Mouse (Mus musculus) heart, postnatal 0 days (tissue): Measurements from ENCODE around the gene Pid1. TPM values are rescaled to one million over a fixed set of nuclear protein-coding genes. Genes with fewer than 3 reads are reported as not detected.
A peak's percentile ranks its signal among the peaks of the same experiment; 100 is the strongest.

Source experiments
- ATAC-seq: fragments of 200-750 bp; cut with Nextera tagmentation; 2 replicates; pipeline ENCODE4 v1.8.0; 2017; ENCODE audit warnings: low read depth, moderate number of reproducible peaks, moderate library complexity; ENCODE audit not compliant: insufficient read depth
- DNase-seq: peaks from one replicate; pipeline ENCODE4 v3.0.0-alpha.2; 2016; ENCODE audit warnings: low spot score
- H3K27ac ChIP-seq: fragments of 300-500 bp; sonication (generic); 2 replicates; pipeline ENCODE4 v1.5.1; 2014; ENCODE audit warnings: low read depth, mild to moderate bottlenecking
- H3K27me3 ChIP-seq: fragments of 300-500 bp; sonication (generic); 2 replicates; pipeline ENCODE4 v1.6.1; 2014; ENCODE audit warnings: low read length, mixed read lengths; ENCODE audit not compliant: control insufficient read depth, insufficient read depth
- H3K36me3 ChIP-seq: fragments of 300-500 bp; sonication (generic); replicated peaks from 2 replicates; pipeline ENCODE4 v1.6.1; 2014; ENCODE audit warnings: low read length, mixed read lengths; ENCODE audit not compliant: control insufficient read depth, insufficient read depth
- H3K4me1 ChIP-seq: fragments of 300-500 bp; sonication (generic); 2 replicates; pipeline ENCODE4 v1.6.1; 2014; ENCODE audit warnings: antibody characterized with exemption; ENCODE audit not compliant: control insufficient read depth, insufficient read depth
- H3K4me2 ChIP-seq: fragments of 300-500 bp; sonication (generic); 2 replicates; pipeline ENCODE4 v1.6.1; 2014; ENCODE audit warnings: low read depth, mild to moderate bottlenecking, low read length, moderate library complexity
- H3K4me3 ChIP-seq: fragments of 300-500 bp; sonication (generic); 2 replicates; pipeline ENCODE4 v1.5.1; 2014; ENCODE audit warnings: low read depth, low read length
- H3K9ac ChIP-seq: fragments of 300-500 bp; sonication (generic); replicated peaks from 2 replicates; pipeline ENCODE4 v1.6.1; 2014; ENCODE audit warnings: low read depth, low read length, mixed read lengths
- H3K9me3 ChIP-seq: fragments of 300-500 bp; sonication (generic); replicated peaks from 2 replicates; pipeline ENCODE4 v1.6.1; 2016; ENCODE audit warnings: low read length; ENCODE audit not compliant: control insufficient read depth
- CTCF ChIP-seq: IDR thresholded peaks from 2 replicates; pipeline ENCODE4 v1.5.1; 2016; ENCODE audit warnings: antibody characterized with exemption, control low read depth, low read depth
- EP300 ChIP-seq: IDR thresholded peaks from 2 replicates; pipeline ENCODE4 v1.6.1; 2016; ENCODE audit warnings: antibody characterized with exemption, low read depth
- WGBS: fragments of 180-500 bp; shearing (Covaris S2); extraction: QIAGEN DNeasy Blood & Tissue Kit; methylation state at CpG from one replicate; pipeline ENCODE4 v1.1.7; 2014; 5-methylcytosine and 5-hydroxymethylcytosine counted together
- polyA plus RNA-seq: library from polyadenylated mRNA; unstranded; fragments of >200 nt; fragmentation: Nextera tagmentation; extraction: Ambion mirVana; gene quantifications from 2 replicates; pipeline ENCODE4 v1.2.1, GENCODE M21; 2015
- total RNA-seq: library from RNA; depleted of rRNA; stranded (reverse); fragments of >200 nt; gene quantifications from 2 replicates; pipeline ENCODE4 v1.2.3, GENCODE M21; 2014; ENCODE audit warnings: low replicate concordance

The Pid1 gene
- total and polyA plus RNA-seq, 2 experiments from 2014 or later = 4.0 to 6.6 TPM

DNA sequence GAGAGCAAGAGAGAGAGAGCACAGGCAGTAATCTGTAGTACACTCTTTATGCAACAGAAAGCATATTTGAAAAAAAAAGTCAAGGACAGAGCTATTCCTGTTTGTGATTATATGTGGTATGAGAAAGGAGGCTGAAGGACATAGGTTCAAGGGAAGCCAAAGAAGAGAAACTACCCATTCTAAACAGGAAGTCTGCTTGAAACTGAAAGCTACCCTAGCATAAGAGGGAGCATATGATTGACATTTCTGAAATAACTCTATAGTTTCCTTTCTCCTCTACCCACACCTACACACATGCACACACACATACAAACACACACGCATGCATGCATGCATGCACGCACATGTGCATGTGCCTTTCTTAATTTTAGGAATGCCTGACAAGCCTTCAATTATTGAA is 123.8 kb downstream of the Pid1 start:
- no peaks in the 10 kb centered on the region for H3K9me3 ChIP-seq
- DNase-seq = no peak
- no peak for ATAC-seq
- no peak overlapping the region for H3K4me3 ChIP-seq
- H3K36me3 ChIP-seq = no peaks in the 10 kb centered on the region
- no peak for TF ChIP-seq CTCF
- no peak for TF ChIP-seq EP300
- no peak overlapping the region for H3K27ac ChIP-seq
- WGBS = 93% methylated on average over 2 of the region's 2 CpGs
- H3K27me3 ChIP-seq = no peaks in the 10 kb centered on the region
- no peak overlapping the region for H3K9ac ChIP-seq
- H3K4me2 ChIP-seq = no peak overlapping the region
- no peaks in the 10 kb centered on the region for H3K4me1 ChIP-seq

DNA sequence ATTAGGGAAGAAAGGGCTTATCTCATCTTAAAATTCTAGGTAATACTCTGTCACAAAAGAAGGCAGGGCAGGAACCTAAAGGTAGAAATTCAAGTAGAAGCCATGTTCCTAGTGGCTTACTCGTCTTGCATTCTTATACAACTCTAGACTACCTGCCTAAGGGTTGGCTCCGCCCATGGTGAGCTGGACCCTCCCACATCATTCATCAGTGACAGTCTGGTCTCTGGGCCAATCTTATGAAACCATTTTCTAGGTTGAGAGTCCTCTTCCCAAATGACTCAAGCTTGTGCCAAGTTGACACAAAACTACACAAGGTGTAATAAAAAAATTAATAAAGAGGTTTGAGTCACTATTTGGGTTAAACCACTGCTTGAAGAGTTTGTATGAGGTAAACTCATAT is 133.5 kb downstream of the Pid1 start:
- WGBS = 64% methylated on average over 2 of the region's 2 CpGs
- Histone ChIP-seq H3K9me3 (no peaks in the 10 kb centered on the region), H3K4me2 (no peak overlapping the region), H3K27ac (no peak overlapping the region), H3K4me1 (no peaks in the 10 kb centered on the region), H3K36me3 (no peaks in the 10 kb centered on the region), H3K9ac (no peak overlapping the region), H3K4me3 (no peak overlapping the region), H3K27me3 (no peaks in the 10 kb centered on the region)
- DNase-seq = no peak
- no peak for TF ChIP-seq EP300
- TF ChIP-seq CTCF = no peak
- no peak for ATAC-seq

DNA sequence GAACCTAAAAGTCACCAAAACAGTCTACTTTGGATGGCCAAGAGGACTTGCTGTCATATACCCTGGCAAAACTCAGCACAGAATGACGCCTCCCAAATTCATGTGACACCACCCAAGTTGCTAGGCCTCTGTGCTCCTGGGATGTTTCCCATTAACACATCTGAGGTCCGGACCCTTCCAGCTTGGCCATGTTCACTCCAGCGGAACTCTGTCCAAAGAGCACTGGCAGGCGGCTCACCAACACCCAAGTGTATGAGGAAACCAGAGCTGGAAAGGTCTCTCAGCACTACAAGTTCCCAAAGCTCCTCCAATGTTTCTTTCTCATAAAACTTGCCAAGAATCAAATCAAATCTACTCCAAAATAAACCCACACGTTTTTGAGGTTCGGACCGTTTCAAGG is 138.4 kb downstream of the Pid1 start:
- Histone ChIP-seq H3K4me2 (no peak overlapping the region), H3K4me1 (no peaks in the 10 kb centered on the region), H3K9me3 (no peaks in the 10 kb centered on the region), H3K9ac (no peak overlapping the region), H3K27ac (no peak overlapping the region), H3K4me3 (no peak overlapping the region), H3K36me3 (no peaks in the 10 kb centered on the region), H3K27me3 (no peaks in the 10 kb centered on the region)
- 79% methylated on average over 7 of the region's 7 CpGs for WGBS
- TF ChIP-seq CTCF (no peak), EP300 (no peak)
- DNase-seq = no peak
- no peak for ATAC-seq

DNA sequence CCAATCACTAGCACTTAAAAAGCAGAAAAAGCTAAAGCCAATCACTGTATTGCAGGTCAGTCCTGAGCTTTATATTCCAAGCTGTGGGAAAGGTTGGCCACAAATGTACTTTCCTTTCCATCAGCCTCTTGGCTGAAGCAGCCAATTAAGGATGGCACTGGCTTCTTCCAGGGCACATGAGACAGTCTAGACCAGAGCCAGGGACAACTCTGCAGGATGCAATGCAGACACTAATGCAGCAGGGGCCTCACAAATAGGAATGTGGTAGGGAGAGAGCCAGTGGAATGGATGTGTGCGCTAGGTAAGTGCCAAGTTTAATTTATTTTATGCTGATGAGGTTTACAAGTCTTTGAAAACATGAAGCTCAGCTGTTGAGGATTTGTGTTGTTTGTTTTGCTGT is 141.9 kb downstream of the Pid1 start:
- no peak overlapping the region for H3K4me2 ChIP-seq
- no peak for ATAC-seq
- no peak overlapping the region for H3K27ac ChIP-seq
- H3K27me3 ChIP-seq = no peaks in the 10 kb centered on the region
- H3K36me3 ChIP-seq = no peaks in the 10 kb centered on the region
- H3K9me3 ChIP-seq = no peaks in the 10 kb centered on the region
- H3K9ac ChIP-seq = no peak overlapping the region
- WGBS = 72% methylated on average over 1 of the region's 1 CpGs
- TF ChIP-seq CTCF (no peak), EP300 (no peak)
- H3K4me3 ChIP-seq = no peak overlapping the region
- no peaks in the 10 kb centered on the region for H3K4me1 ChIP-seq
- no peak for DNase-seq

DNA sequence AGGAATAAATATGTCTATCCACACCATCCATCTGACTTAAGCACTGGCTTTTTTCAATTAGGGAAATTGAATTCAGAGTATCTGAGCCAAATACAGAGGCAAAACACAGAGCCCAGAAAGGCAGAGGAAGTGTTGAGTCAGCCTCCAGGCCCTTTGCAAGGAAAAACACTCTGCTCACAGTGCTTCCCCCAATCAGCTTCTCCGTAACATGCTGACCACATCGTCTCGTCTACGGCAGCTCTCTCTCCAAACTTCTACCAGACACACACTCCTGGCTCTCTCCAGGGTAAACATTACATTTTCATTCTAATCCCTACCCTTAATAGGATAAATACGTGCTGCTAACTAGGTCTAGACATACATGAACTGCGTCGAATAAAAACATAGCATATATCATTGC is 145.4 kb downstream of the Pid1 start:
- no peaks in the 10 kb centered on the region for H3K27me3 ChIP-seq
- no peak overlapping the region for H3K4me3 ChIP-seq
- H3K36me3 ChIP-seq = no peaks in the 10 kb centered on the region
- no peaks in the 10 kb centered on the region for H3K9me3 ChIP-seq
- WGBS = 49% methylated on average over 7 of the region's 7 CpGs
- DNase-seq (peak; percentile 26), ATAC-seq (no peak)
- H3K4me2 ChIP-seq = no peak overlapping the region
- H3K27ac ChIP-seq = no peak overlapping the region
- TF ChIP-seq CTCF = no peak
- TF ChIP-seq EP300 = no peak
- H3K9ac ChIP-seq = no peak overlapping the region
- no peaks in the 10 kb centered on the region for H3K4me1 ChIP-seq

DNA sequence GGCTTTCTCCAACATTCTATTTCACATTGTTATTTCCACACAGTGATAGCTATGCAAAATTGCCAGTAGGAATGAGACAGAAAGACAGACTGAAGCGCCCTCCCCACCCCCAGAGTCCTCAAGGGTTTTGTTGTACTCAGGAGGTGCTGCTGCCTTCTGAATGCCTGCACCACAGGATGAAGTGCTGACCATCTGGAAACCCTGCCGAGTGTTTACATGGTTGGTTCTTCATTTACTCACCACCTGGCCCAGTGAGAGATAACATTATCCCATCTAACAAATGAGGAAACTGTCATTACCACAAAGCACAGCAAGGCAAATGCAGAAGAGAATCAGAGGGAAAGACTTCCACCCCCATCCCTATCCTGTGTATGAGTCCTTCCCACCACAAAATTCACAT is 146.2 kb downstream of the Pid1 start:
- TF ChIP-seq CTCF = no peak
- TF ChIP-seq EP300 = no peak
- Histone ChIP-seq H3K4me3 (no peak overlapping the region), H3K27ac (no peak overlapping the region), H3K4me1 (no peaks in the 10 kb centered on the region), H3K27me3 (no peaks in the 10 kb centered on the region), H3K4me2 (no peak overlapping the region), H3K36me3 (no peaks in the 10 kb centered on the region), H3K9me3 (no peaks in the 10 kb centered on the region), H3K9ac (no peak overlapping the region)
- whole genome bisulfite sequencing = 23% methylated on average over 2 of the region's 2 CpGs
- DNase-seq (no peak), ATAC-seq (no peak)
